Mouse (Mus musculus): ENCODE measurements around the gene Nkx2-3. TPM values are rescaled to one million over a fixed set of nuclear protein-coding genes. Genes with fewer than 3 reads are reported as not detected.
A peak's percentile ranks its signal among the peaks of the same experiment; 100 is the strongest.

The Nkx2-3 gene
- 0.18 TPM in 1 of 2 replicates, not detected in the other for polyA plus RNA-seq (2012; ENCODE audit: insufficient read depth, low replicate concordance)

- no peak for TF ChIP-seq FLI1 (IDR thresholded peaks at IDR 0.05; ENCODE audit: low read length)
- no peak for TF ChIP-seq GATA1 (IDR thresholded peaks at IDR 0.05; ENCODE audit: borderline replicate concordance, low read length)
- no peaks in the 10 kb centered on the region for H3K9me3 ChIP-seq
- H3K4me3 ChIP-seq (replicated peaks): peak within 1 kb of the TSS; percentile 88
- peaks cover 77% of the 10 kb centered on the region for H3K4me1 ChIP-seq
- H3K27me3 ChIP-seq (replicated peaks): peaks cover 97% of the 10 kb centered on the region
- H3K36me3 ChIP-seq (replicated peaks; ENCODE audit: low read length): no peaks in the 10 kb centered on the region
Measured at GRCm38 (mm10) chr19:43612051-43612450, at the start of gene Nkx2-3. TSS of gene Nkx2-3 (plus strand) at chr19:43612325.

DNA sequence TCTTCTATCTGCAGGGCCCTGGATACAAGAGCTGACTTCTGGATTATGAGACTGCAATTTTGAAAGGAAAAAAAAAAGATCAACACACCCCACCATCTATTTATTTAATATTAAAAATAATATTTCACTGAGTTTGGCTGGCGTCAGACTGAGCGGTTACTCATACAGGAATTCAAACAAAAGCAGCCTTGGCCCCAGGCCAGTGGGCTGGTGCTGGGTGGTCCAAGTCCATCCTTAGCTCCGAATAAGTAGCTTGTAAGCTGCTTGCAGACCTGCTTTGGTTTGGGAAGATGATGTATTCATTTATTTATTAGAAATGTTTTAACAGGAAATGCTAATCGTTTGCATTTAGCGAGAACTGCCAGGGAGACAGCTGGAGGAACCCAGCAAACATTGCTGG lies 49.0 kb upstream of the Nkx2-3 start:
- Histone ChIP-seq H3K36me3 (replicated peaks; ENCODE audit: low read length) (no peaks in the 10 kb centered on the region), H3K9me3 (no peaks in the 10 kb centered on the region), H3K4me3 (replicated peaks) (no peak overlapping the region), H3K27me3 (replicated peaks) (peaks cover 43% of the 10 kb centered on the region), H3K4me1 (no peaks in the 10 kb centered on the region)
- TF ChIP-seq FLI1 (IDR thresholded peaks at IDR 0.05; ENCODE audit: low read length) (no peak), GATA1 (IDR thresholded peaks at IDR 0.05; ENCODE audit: borderline replicate concordance, low read length) (no peak)

DNA sequence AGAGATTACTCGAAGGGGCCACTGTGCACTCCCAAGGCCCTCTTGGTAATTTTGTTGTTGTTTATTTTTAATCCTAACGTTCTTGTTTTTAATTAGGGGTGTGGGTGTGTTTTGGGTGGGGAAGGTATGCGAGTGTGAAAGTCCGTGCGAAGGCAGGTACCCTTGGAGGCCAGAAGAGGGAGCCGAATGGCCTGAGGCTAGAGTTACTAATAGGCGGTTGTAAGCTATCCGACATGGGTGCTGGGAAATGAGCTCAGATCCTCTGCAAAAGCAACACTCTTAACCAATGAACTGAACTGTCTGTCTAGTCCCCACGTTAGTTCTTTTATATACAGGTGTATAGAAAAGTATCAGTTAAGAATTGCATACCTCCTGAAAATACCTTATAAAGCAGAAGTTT lies 43.8 kb upstream of the Nkx2-3 start:
- Histone ChIP-seq H3K4me3 (replicated peaks) (no peak overlapping the region), H3K9me3 (no peaks in the 10 kb centered on the region), H3K36me3 (replicated peaks; ENCODE audit: low read length) (no peaks in the 10 kb centered on the region), H3K4me1 (peaks cover 14% of the 10 kb centered on the region), H3K27me3 (replicated peaks) (peaks cover 70% of the 10 kb centered on the region)
- no peak for TF ChIP-seq GATA1 (IDR thresholded peaks at IDR 0.05; ENCODE audit: borderline replicate concordance, low read length)
- no peak for TF ChIP-seq FLI1 (IDR thresholded peaks at IDR 0.05; ENCODE audit: low read length)

DNA sequence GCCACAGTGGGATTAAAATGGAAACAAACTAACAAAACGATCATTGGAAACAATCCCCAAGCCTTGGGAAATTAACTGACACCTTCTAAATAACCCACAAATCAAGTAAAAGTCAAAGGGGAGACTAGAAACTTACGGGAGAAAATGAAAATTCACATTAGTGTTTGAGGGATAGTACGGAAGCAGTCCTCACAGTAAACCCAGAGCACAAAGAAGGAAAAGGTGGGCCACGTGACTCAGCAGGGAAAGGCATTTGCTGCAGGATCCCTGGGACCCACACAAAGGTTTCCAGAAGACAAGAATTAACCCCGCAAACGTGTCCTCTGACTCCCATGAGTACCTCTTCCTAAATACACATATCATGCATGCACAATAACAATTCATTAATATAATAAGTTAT lies 43.0 kb upstream of the Nkx2-3 start:
- no peaks in the 10 kb centered on the region for H3K36me3 ChIP-seq (replicated peaks; ENCODE audit: low read length)
- H3K4me1 ChIP-seq: peaks cover 14% of the 10 kb centered on the region
- H3K9me3 ChIP-seq: no peaks in the 10 kb centered on the region
- H3K4me3 ChIP-seq (replicated peaks): no peak overlapping the region
- TF ChIP-seq FLI1 (IDR thresholded peaks at IDR 0.05; ENCODE audit: low read length) (no peak), GATA1 (IDR thresholded peaks at IDR 0.05; ENCODE audit: borderline replicate concordance, low read length) (no peak)
- peaks cover 69% of the 10 kb centered on the region for H3K27me3 ChIP-seq (replicated peaks)

DNA sequence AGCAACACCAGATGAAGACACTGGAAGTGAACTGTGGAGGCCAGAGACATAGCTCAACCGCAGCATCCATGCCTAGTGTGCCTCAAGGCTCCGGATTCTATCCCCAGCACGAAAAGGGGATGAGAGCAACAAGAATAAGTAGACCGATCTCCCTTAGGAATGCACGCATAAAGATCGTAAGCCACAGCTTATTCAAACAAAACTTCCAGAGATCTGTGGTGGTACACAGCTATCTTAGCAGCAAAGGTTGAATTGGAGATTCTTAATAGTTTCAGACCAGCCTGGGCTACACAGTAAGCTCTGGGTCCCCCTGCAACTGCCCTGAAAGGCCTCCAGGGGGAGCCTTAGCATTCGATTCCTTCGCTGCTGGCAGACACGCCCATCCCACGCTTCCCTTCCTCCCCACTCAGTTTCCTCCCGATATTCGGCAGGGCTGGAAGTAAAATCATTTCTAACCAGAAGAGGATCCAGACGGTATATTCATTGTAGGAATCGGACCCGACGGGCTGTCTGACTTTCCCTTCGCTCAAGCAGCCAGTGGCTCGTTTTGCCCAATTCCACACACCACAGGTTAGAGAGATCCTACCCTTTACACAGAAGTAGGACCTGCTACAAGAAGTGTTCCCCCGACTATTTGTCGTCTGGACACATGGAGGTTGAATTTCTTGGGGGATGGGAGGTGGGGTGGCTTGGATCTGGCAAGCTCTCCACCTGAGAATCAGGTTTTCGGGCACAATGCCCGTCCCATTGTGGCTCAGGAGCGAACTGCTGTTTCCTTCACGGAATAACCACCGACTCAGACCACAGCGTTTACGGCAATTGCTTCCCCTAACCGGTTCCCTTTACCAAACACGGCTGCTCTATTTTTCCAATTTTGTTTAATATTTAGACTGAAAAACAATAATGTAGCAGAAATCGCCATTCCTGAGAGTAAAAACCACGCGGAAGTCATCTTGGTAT lies 41.0 kb upstream of the Nkx2-3 start:
- peaks cover 14% of the 10 kb centered on the region for H3K4me1 ChIP-seq
- no peak for TF ChIP-seq FLI1 (IDR thresholded peaks at IDR 0.05; ENCODE audit: low read length)
- no peak for TF ChIP-seq GATA1 (IDR thresholded peaks at IDR 0.05; ENCODE audit: borderline replicate concordance, low read length)
- no peaks in the 10 kb centered on the region for H3K36me3 ChIP-seq (replicated peaks; ENCODE audit: low read length)
- H3K4me3 ChIP-seq (replicated peaks): peak overlapping the region; percentile 90
- H3K9me3 ChIP-seq: no peaks in the 10 kb centered on the region
- peaks cover 64% of the 10 kb centered on the region for H3K27me3 ChIP-seq (replicated peaks)

- no peak for TF ChIP-seq GATA1 (IDR thresholded peaks at IDR 0.05; ENCODE audit: borderline replicate concordance, low read length)
- Histone ChIP-seq H3K4me1 (peaks cover 15% of the 10 kb centered on the region), H3K9me3 (no peaks in the 10 kb centered on the region), H3K27me3 (replicated peaks) (peaks cover 63% of the 10 kb centered on the region), H3K36me3 (replicated peaks; ENCODE audit: low read length) (no peaks in the 10 kb centered on the region), H3K4me3 (replicated peaks) (no peak overlapping the region)
Measured at GRCm38 (mm10) chr19:43579081-43579796, 32.9 kb upstream of the Nkx2-3 start.

- H3K4me1 ChIP-seq: peaks cover 20% of the 10 kb centered on the region
- no peaks in the 10 kb centered on the region for H3K36me3 ChIP-seq (replicated peaks; ENCODE audit: low read length)
- no peak for TF ChIP-seq FLI1 (IDR thresholded peaks at IDR 0.05; ENCODE audit: low read length)
- no peak for TF ChIP-seq GATA1 (IDR thresholded peaks at IDR 0.05; ENCODE audit: borderline replicate concordance, low read length)
- H3K9me3 ChIP-seq: no peaks in the 10 kb centered on the region
- peaks cover 67% of the 10 kb centered on the region for H3K27me3 ChIP-seq (replicated peaks)
- H3K4me3 ChIP-seq (replicated peaks): no peak overlapping the region
Measured at GRCm38 (mm10) chr19:43581185-43581584, 30.9 kb upstream of the Nkx2-3 start.

GRCm38 (mm10) chr19:43583192-43583591 lies 28.9 kb upstream of the Nkx2-3 start:
- Histone ChIP-seq H3K9me3 (no peaks in the 10 kb centered on the region), H3K4me3 (replicated peaks) (no peak overlapping the region), H3K4me1 (peaks cover 20% of the 10 kb centered on the region), H3K36me3 (replicated peaks; ENCODE audit: low read length) (no peaks in the 10 kb centered on the region), H3K27me3 (replicated peaks) (peaks cover 71% of the 10 kb centered on the region)
- TF ChIP-seq FLI1 (IDR thresholded peaks at IDR 0.05; ENCODE audit: low read length) (no peak), GATA1 (IDR thresholded peaks at IDR 0.05; ENCODE audit: borderline replicate concordance, low read length) (no peak)

DNA sequence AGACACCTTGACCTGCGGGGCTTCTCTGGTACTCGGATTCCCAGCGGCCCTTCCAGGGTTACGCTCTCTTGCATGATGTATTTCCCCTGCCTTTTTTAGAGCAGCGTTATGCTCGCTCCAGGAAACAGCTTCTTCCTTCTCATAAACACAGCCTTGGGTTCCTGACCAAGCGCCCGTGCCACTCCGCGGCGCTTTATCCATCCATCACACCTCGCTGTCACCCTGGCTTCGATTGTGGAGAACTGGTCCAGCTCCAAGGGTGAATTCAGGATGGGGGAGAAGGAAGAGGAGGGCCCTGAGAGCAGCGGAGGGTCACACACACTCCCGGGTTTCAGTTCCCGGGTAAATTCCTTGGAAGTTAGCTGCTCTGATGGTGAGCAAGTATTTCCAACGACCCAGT lies 28.5 kb upstream of the Nkx2-3 start:
- H3K4me1 ChIP-seq: peaks cover 20% of the 10 kb centered on the region
- H3K9me3 ChIP-seq: no peaks in the 10 kb centered on the region
- no peak overlapping the region for H3K4me3 ChIP-seq (replicated peaks)
- no peaks in the 10 kb centered on the region for H3K36me3 ChIP-seq (replicated peaks; ENCODE audit: low read length)
- peaks cover 71% of the 10 kb centered on the region for H3K27me3 ChIP-seq (replicated peaks)
- TF ChIP-seq GATA1 (IDR thresholded peaks at IDR 0.05; ENCODE audit: borderline replicate concordance, low read length) (no peak), FLI1 (IDR thresholded peaks at IDR 0.05; ENCODE audit: low read length) (no peak)

DNA sequence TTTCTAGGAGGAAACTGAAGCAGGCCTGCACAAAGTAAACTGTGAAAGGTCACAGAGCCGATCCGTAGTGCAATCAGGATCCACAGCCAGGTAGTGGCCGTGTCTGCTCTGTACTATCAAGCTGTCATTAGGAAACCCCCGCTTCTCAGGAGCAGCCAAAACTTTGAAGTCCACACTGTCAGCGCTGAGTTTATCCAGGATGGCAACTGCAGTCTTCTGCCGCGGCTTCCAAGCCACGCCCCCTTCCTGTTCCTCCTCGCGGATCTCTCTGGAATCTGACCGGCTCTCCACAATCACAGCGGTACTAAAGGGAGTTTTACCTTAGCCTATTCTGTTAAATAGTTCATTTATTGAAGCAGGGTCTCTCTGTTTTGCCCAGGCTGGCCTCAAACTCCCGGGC lies 27.3 kb upstream of the Nkx2-3 start:
- peaks cover 72% of the 10 kb centered on the region for H3K27me3 ChIP-seq (replicated peaks)
- H3K9me3 ChIP-seq: no peaks in the 10 kb centered on the region
- H3K4me1 ChIP-seq: peaks cover 13% of the 10 kb centered on the region
- no peaks in the 10 kb centered on the region for H3K36me3 ChIP-seq (replicated peaks; ENCODE audit: low read length)
- no peak overlapping the region for H3K4me3 ChIP-seq (replicated peaks)
- no peak for TF ChIP-seq FLI1 (IDR thresholded peaks at IDR 0.05; ENCODE audit: low read length)
- no peak for TF ChIP-seq GATA1 (IDR thresholded peaks at IDR 0.05; ENCODE audit: borderline replicate concordance, low read length)
